Mouse (Mus musculus): ENCODE results near the gene Cux1.

Cux1 gene

GRCm38 (mm10) chr5:136510609-136511008 lies 56.7 kb downstream of the Cux1 start:
- no peak for DNase-seq (ENCODE audit: low spot score in 2 of 2)

GRCm38 (mm10) chr5:136507629-136508028 lies 59.7 kb downstream of the Cux1 start:
- no peak for DNase-seq (ENCODE audit: low spot score in 2 of 2)

GRCm38 (mm10) chr5:136506262-136506661 lies 61.0 kb downstream of the Cux1 start:
- no peak for DNase-seq (ENCODE audit: low spot score in 2 of 2)

GRCm38 (mm10) chr5:136502491-136503086 lies 64.7 kb downstream of the Cux1 start:
- no peak for DNase-seq (ENCODE audit: low spot score in 2 of 2)

GRCm38 (mm10) chr5:136500307-136500871 lies 66.9 kb downstream of the Cux1 start:
- no peak for DNase-seq (ENCODE audit: low spot score in 2 of 2)

- DNase-seq (ENCODE audit: low spot score in 2 of 2): no peak
These were observed 68.0 kb downstream of the Cux1 start for GRCm38 (mm10) chr5:136499316-136499715.

GRCm38 (mm10) chr5:136498741-136499140 lies 68.5 kb downstream of the Cux1 start:
- no peak for DNase-seq (ENCODE audit: low spot score in 2 of 2)

GRCm38 (mm10) chr5:136497301-136497700 lies 70.0 kb downstream of the Cux1 start:
- no peak for DNase-seq (ENCODE audit: low spot score in 2 of 2)

GRCm38 (mm10) chr5:136495581-136495980 lies 71.7 kb downstream of the Cux1 start:
- no peak for DNase-seq (ENCODE audit: low spot score in 2 of 2)

GRCm38 (mm10) chr5:136494927-136495326 lies 72.4 kb downstream of the Cux1 start:
- no peak for DNase-seq (ENCODE audit: low spot score in 2 of 2)

- DNase-seq (ENCODE audit: low spot score in 2 of 2): no peak
These were observed 73.0 kb downstream of the Cux1 start for GRCm38 (mm10) chr5:136494288-136494687.

- no peak for DNase-seq (ENCODE audit: low spot score in 2 of 2)
These were observed 77.8 kb downstream of the Cux1 start for GRCm38 (mm10) chr5:136489450-136489849.

GRCm38 (mm10) chr5:136488721-136489120 lies 78.6 kb downstream of the Cux1 start:
- DNase-seq (ENCODE audit: low spot score in 2 of 2): no peak

GRCm38 (mm10) chr5:136488223-136488622 lies 79.1 kb downstream of the Cux1 start:
- no peak for DNase-seq (ENCODE audit: low spot score in 2 of 2)

GRCm38 (mm10) chr5:136487397-136488093 lies 79.7 kb downstream of the Cux1 start:
- peak; percentile 40 to 49 for DNase-seq (ENCODE audit: low spot score in 2 of 2)

- DNase-seq (ENCODE audit: low spot score in 2 of 2): no peak
These were observed 80.9 kb downstream of the Cux1 start for GRCm38 (mm10) chr5:136486401-136486800.

GRCm38 (mm10) chr5:136485397-136485796 lies 81.9 kb downstream of the Cux1 start:
- no peak for DNase-seq (ENCODE audit: low spot score in 2 of 2)

GRCm38 (mm10) chr5:136482434-136482833 lies 84.9 kb downstream of the Cux1 start:
- no peak for DNase-seq (ENCODE audit: low spot score in 2 of 2)

GRCm38 (mm10) chr5:136480541-136480940 lies 86.7 kb downstream of the Cux1 start:
- no peak for DNase-seq (ENCODE audit: low spot score in 2 of 2)

GRCm38 (mm10) chr5:136479801-136480200 lies 87.5 kb downstream of the Cux1 start:
- DNase-seq (ENCODE audit: low spot score in 2 of 2): no peak

GRCm38 (mm10) chr5:136479024-136479763 lies 88.1 kb downstream of the Cux1 start:
- DNase-seq (ENCODE audit: low spot score in 2 of 2): no peak

- DNase-seq (ENCODE audit: low spot score in 2 of 2): no peak
These were observed 91.0 kb downstream of the Cux1 start for GRCm38 (mm10) chr5:136476272-136476671.

- no peak for DNase-seq (ENCODE audit: low spot score in 2 of 2)
These were observed 92.1 kb downstream of the Cux1 start for GRCm38 (mm10) chr5:136475161-136475560.
